In the genomic region with DNA sequence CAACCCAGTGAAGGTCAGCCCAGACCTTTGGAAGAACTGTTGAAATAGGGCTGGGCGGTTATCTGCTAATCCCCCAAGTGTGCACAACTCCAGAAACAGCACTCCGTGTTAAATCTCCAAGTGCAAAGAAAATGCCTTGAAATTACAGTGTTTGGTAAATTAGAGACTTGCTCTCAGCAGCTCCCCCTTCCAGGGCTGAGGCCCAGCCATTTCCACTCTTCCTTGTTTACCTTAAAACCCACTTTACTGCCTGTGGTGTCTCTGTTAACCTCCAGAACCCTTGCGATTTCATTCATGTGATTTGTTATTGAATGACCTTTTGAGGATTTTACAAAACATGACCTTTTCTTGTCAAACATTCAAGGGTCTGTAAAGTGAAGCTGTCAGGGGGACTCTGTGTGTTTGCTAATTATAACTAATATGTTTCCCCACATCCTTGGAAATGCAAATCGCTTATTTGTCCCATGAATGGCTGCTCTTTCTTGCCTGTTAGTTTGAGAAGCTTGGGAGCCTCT, we compare ENCODE assay signal across 26 mouse cellular contexts.
A peak's percentile ranks its signal among the peaks of the same experiment; 100 is the strongest.
DNase-seq lines count a peak whose midpoint lies in the region; ATAC-seq lines count a peak whose summit lies in the region.
"Had no signal": no experiment of that assay in that cellular context is flagged by ENCODE, and none has a peak within 500 bp of the region (broad histone marks: within the 10 kb centered on the region; RNA-seq: fewer than 3 reads in every experiment).

No protein-coding gene starts in this region.

- ATAC-seq in midbrain, embryonic 16.5 days: no peak
- no peak for ATAC-seq in cerebellum, adult (ENCODE audit: insufficient number of reproducible peaks, low FRiP score, low TSS enrichment)
- ATAC-seq: forebrain, embryonic 15.5 days; midbrain, embryonic 15.5 days; Patski had no signal

- DNase-seq in heart, embryonic 10.5 days (ENCODE audit: low spot score): no peak
- no peak for DNase-seq in heart, adult 9 months (ENCODE audit: low spot score in 2 of 2)
- no peak for DNase-seq in midbrain, embryonic 10.5 days (ENCODE audit: low spot score)
- DNase-seq in embryo, embryonic 10.5 days (ENCODE audit: low spot score): peak; percentile 57
- DNase-seq in yolk sac, embryonic 10.5 days (ENCODE audit: low spot score): peak; percentile 43
- DNase-seq: adrenal gland, adult 2 months; B cell, adult 2 months; cerebellum, adult 18-20 months; cerebellum, postnatal 14 days; gastrocnemius, postnatal 25 days; kidney, postnatal 25 days; layer of hippocampus, postnatal 36 days; lung, embryonic 14.5 days; thymus, postnatal 25 days had no signal

- H3K9ac ChIP-seq in midbrain, embryonic 16.5 days (ENCODE audit: low read depth, low read length): no peak overlapping the region
- H3K9ac ChIP-seq: forebrain, embryonic 15.5 days; limb, embryonic 13.5 days; liver, embryonic 14.5 days; lung, embryonic 14.5 days; midbrain, embryonic 15.5 days; stomach, embryonic 15.5 days had no signal

- WGBS in heart, embryonic 10.5 days: 48% methylated on average over 4 of the region's 4 CpGs
- 31% methylated on average over 4 of the region's 4 CpGs for WGBS in midbrain, embryonic 10.5 days
- WGBS in midbrain, embryonic 16.5 days: 28% methylated on average over 4 of the region's 4 CpGs

- H3K36me3 ChIP-seq in heart, embryonic 10.5 days: no peaks in the 10 kb centered on the region
- H3K36me3 ChIP-seq in midbrain, embryonic 10.5 days: no peaks in the 10 kb centered on the region
- no peaks in the 10 kb centered on the region for H3K36me3 ChIP-seq in midbrain, embryonic 16.5 days (ENCODE audit: control insufficient read depth, insufficient read depth, low read length)
- H3K36me3 ChIP-seq: forebrain, embryonic 15.5 days; G1E; limb, embryonic 13.5 days; midbrain, embryonic 15.5 days; stomach, embryonic 15.5 days had no signal

- 0 out of 2 replicates have a peak overlapping the region, but pooled peaks have one; percentile 4 for H3K27ac ChIP-seq in heart, embryonic 10.5 days
- H3K27ac ChIP-seq in midbrain, embryonic 10.5 days (replicated peaks): peak overlapping the region; percentile 15; the same call in 1 of the 2 replicates
- H3K27ac ChIP-seq in midbrain, embryonic 16.5 days (ENCODE audit: low read length): no peak overlapping the region
- H3K27ac ChIP-seq: forebrain, embryonic 15.5 days; limb, embryonic 13.5 days; liver, embryonic 14.5 days; midbrain, embryonic 15.5 days; stomach, embryonic 15.5 days had no signal

- no peak overlapping the region for H3K4me2 ChIP-seq in midbrain, embryonic 16.5 days (ENCODE audit: low read length)
- H3K4me2 ChIP-seq: forebrain, embryonic 15.5 days; heart, embryonic 11.5 days; limb, embryonic 13.5 days; lung, embryonic 14.5 days; midbrain, embryonic 15.5 days; stomach, embryonic 15.5 days had no signal

- H3K9me3 ChIP-seq in heart, embryonic 10.5 days: no peaks in the 10 kb centered on the region
- H3K9me3 ChIP-seq in midbrain, embryonic 10.5 days (replicated peaks): no peaks in the 10 kb centered on the region
- H3K9me3 ChIP-seq in midbrain, embryonic 16.5 days (replicated peaks; ENCODE audit: control insufficient read depth, low read length, poor library complexity, severe bottlenecking): no peaks in the 10 kb centered on the region
- H3K9me3 ChIP-seq: forebrain, embryonic 15.5 days; G1E; limb, embryonic 13.5 days; midbrain, embryonic 15.5 days; stomach, embryonic 15.5 days had no signal

- H3K4me3 ChIP-seq in heart, embryonic 10.5 days: no peak overlapping the region
- no peak overlapping the region for H3K4me3 ChIP-seq in midbrain, embryonic 10.5 days
- no peak overlapping the region for H3K4me3 ChIP-seq in midbrain, embryonic 16.5 days (ENCODE audit: low read depth, low read length)
- H3K4me3 ChIP-seq: forebrain, embryonic 15.5 days; limb, embryonic 13.5 days; midbrain, embryonic 15.5 days; myocyte; stomach, embryonic 15.5 days had no signal

- H3K27me3 ChIP-seq in heart, embryonic 10.5 days (ENCODE audit: insufficient read depth, poor library complexity, severe bottlenecking): peaks cover 6% of the 10 kb centered on the region
- peaks cover 85% of the 10 kb centered on the region for H3K27me3 ChIP-seq in midbrain, embryonic 10.5 days (ENCODE audit: low read depth, poor library complexity, severe bottlenecking)
- H3K27me3 ChIP-seq in midbrain, embryonic 16.5 days (ENCODE audit: control insufficient read depth, insufficient read depth, low read depth, low read length): no peaks in the 10 kb centered on the region
- H3K27me3 ChIP-seq: CH12.LX; midbrain, embryonic 15.5 days; Patski; stomach, embryonic 15.5 days had no signal

- peaks cover 30% of the 10 kb centered on the region for H3K4me1 ChIP-seq in heart, embryonic 10.5 days
- peaks cover 50% of the 10 kb centered on the region for H3K4me1 ChIP-seq in midbrain, embryonic 10.5 days
- H3K4me1 ChIP-seq in midbrain, embryonic 16.5 days (ENCODE audit: control insufficient read depth, insufficient read depth, low read length): peaks cover 2% of the 10 kb centered on the region; the same call in 1 of the 2 replicates

Comparison
In these comparisons a context has a peak if more than half of its experiments do, and no peak if none do; other contexts are left out.
1. DNase-seq: peak in embryo, embryonic 10.5 days (single experiment) and yolk sac, embryonic 10.5 days (single experiment); none in heart, embryonic 10.5 days (single experiment), heart, adult 9 months (0 of 2) and midbrain, embryonic 10.5 days (single experiment).